Mouse (Mus musculus): ENCODE measurements around the gene Acly.

The Acly gene

DNA sequence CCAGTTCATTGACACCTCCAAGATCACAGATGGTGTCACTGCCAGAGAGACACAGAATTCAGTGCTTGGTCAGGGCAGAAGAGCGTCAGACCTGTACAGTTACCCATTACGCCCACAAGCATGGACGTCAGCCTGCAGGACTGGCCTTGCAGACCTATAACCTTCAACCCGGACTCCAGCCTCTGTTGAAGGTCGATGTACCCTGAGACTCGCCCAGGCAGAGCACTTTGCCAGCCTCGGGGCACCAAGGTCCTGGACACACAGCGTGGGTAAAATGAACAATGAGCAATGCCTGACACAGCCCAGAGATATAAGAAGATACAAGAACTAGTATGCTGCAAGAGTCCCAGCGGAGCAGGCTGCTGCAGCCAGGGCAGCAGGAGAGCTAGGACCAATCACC, 12.7 kb downstream of the Acly start:
- no peak for TF ChIP-seq POU5F1 (IDR thresholded peaks at IDR 0.05; ENCODE audit: borderline replicate concordance, low read length)
- TF ChIP-seq CTCF (conservative IDR thresholded peaks at IDR 0.05; ENCODE audit: low read length) = no peak
- no peak for TF ChIP-seq NANOG (IDR thresholded peaks at IDR 0.05; ENCODE audit: borderline replicate concordance, low read length)
- Histone ChIP-seq H3K27me3 (ENCODE audit: insufficient read depth, low read length) (no peaks in the 10 kb centered on the region), H3K4me3 (replicated peaks; ENCODE audit: low read length) (no peak overlapping the region), H3K36me3 (ENCODE audit: insufficient read depth, low read length) (peaks cover 100% of the 10 kb centered on the region), H3K4me1 (replicated peaks; ENCODE audit: low read depth, low read length) (peaks cover 48% of the 10 kb centered on the region), H3K9me3 (ENCODE audit: low read length) (no peaks in the 10 kb centered on the region)

DNA sequence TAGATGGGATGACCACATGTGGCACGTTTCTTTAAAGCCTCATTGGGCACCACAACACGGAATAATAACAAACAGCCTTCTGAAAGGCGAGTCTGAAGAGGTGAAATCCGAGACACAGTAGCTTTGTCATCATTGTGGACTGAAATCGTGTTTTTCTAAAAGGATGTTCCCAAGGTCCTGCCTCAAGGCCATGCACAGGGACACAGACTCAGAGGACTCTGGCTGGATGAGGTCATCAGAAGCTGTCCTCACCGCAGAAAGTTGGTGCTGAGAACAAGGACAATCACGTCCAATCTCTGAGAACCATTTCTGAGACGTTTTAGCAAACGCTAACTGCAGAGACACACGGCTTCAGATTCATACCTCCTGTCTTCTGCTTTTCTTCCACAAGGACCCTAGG, 14.1 kb downstream of the Acly start:
- TF ChIP-seq NANOG (IDR thresholded peaks at IDR 0.05; ENCODE audit: borderline replicate concordance, low read length) (no peak), CTCF (conservative IDR thresholded peaks at IDR 0.05; ENCODE audit: low read length) (no peak), POU5F1 (IDR thresholded peaks at IDR 0.05; ENCODE audit: borderline replicate concordance, low read length) (no peak)
- H3K4me1 ChIP-seq (replicated peaks; ENCODE audit: low read depth, low read length) = peaks cover 35% of the 10 kb centered on the region
- H3K4me3 ChIP-seq (replicated peaks; ENCODE audit: low read length) = no peak overlapping the region
- H3K36me3 ChIP-seq (ENCODE audit: insufficient read depth, low read length) = peaks cover 100% of the 10 kb centered on the region
- H3K9me3 ChIP-seq (ENCODE audit: low read length) = no peaks in the 10 kb centered on the region
- no peaks in the 10 kb centered on the region for H3K27me3 ChIP-seq (ENCODE audit: insufficient read depth, low read length)

- H3K4me1 ChIP-seq (replicated peaks; ENCODE audit: low read depth, low read length) = peaks cover 26% of the 10 kb centered on the region
- H3K9me3 ChIP-seq (ENCODE audit: low read length) = no peaks in the 10 kb centered on the region
- TF ChIP-seq NANOG (IDR thresholded peaks at IDR 0.05; ENCODE audit: borderline replicate concordance, low read length) = no peak
- peak; percentile 58 for TF ChIP-seq CTCF (conservative IDR thresholded peaks at IDR 0.05; ENCODE audit: low read length)
- peaks cover 100% of the 10 kb centered on the region for H3K36me3 ChIP-seq (ENCODE audit: insufficient read depth, low read length)
- no peaks in the 10 kb centered on the region for H3K27me3 ChIP-seq (ENCODE audit: insufficient read depth, low read length)
- no peak overlapping the region for H3K4me3 ChIP-seq (replicated peaks; ENCODE audit: low read length)
Measured at GRCm38 (mm10) chr11:100512384-100512783, 15.4 kb downstream of the Acly start.

DNA sequence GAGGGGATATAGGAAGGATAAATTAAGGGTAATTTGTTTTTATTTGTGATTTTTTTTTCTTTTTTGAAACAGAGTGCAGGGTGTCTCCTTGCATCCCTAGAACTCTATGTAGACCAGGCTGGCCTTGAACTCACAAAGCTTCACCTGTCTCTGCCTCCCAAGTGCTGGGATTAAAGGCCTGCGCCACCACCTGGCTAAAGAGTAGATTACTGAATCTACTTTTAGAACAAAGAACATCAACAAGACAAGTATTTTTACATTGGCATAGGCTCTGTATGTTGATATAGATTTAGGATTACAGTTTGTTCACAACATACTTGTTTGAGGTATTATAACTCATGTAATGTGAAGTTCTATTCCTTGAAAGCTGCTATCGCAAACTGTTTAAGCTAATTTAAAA, 17.2 kb downstream of the Acly start:
- Histone ChIP-seq H3K4me3 (replicated peaks; ENCODE audit: low read length) (no peak overlapping the region), H3K4me1 (replicated peaks; ENCODE audit: low read depth, low read length) (peaks cover 22% of the 10 kb centered on the region)
- TF ChIP-seq NANOG (IDR thresholded peaks at IDR 0.05; ENCODE audit: borderline replicate concordance, low read length) (no peak), CTCF (conservative IDR thresholded peaks at IDR 0.05; ENCODE audit: low read length) (peak; percentile 21; the same call in 1 of the 2 replicates), POU5F1 (IDR thresholded peaks at IDR 0.05; ENCODE audit: borderline replicate concordance, low read length) (no peak)

DNA sequence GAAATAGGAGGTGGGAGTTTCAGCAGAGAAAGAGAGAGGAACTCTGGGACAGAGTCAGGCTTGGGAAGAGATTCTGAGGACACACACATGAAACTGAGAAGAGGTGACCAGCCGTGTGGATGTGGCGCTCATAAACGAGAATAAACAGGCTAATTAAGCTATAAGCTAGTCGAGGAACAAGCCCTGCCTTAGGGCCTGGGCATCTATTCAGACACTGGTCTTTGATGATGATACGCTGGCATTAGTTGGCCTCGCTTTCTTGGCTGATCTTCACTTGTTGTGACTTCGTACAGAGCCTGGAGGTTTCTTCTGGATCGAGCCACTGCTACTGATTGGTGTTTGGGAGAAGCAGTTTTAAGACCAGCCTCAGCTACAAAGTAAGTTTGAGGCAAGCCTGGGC, 21.8 kb downstream of the Acly start:
- H3K27me3 ChIP-seq (ENCODE audit: insufficient read depth, low read length) = no peaks in the 10 kb centered on the region
- no peaks in the 10 kb centered on the region for H3K9me3 ChIP-seq (ENCODE audit: low read length)
- H3K4me3 ChIP-seq (replicated peaks; ENCODE audit: low read length) = no peak overlapping the region
- H3K4me1 ChIP-seq (replicated peaks; ENCODE audit: low read depth, low read length) = peaks cover 57% of the 10 kb centered on the region
- TF ChIP-seq NANOG (IDR thresholded peaks at IDR 0.05; ENCODE audit: borderline replicate concordance, low read length) (no peak), CTCF (conservative IDR thresholded peaks at IDR 0.05; ENCODE audit: low read length) (no peak), POU5F1 (IDR thresholded peaks at IDR 0.05; ENCODE audit: borderline replicate concordance, low read length) (no peak)
- H3K36me3 ChIP-seq (ENCODE audit: insufficient read depth, low read length) = peaks cover 100% of the 10 kb centered on the region

More for the DNA sequence above, 17.2 kb downstream of the Acly start:
- H3K27me3 ChIP-seq (ENCODE audit: insufficient read depth, low read length) = no peaks in the 10 kb centered on the region
- peaks cover 100% of the 10 kb centered on the region for H3K36me3 ChIP-seq (ENCODE audit: insufficient read depth, low read length)
- no peaks in the 10 kb centered on the region for H3K9me3 ChIP-seq (ENCODE audit: low read length)

DNA sequence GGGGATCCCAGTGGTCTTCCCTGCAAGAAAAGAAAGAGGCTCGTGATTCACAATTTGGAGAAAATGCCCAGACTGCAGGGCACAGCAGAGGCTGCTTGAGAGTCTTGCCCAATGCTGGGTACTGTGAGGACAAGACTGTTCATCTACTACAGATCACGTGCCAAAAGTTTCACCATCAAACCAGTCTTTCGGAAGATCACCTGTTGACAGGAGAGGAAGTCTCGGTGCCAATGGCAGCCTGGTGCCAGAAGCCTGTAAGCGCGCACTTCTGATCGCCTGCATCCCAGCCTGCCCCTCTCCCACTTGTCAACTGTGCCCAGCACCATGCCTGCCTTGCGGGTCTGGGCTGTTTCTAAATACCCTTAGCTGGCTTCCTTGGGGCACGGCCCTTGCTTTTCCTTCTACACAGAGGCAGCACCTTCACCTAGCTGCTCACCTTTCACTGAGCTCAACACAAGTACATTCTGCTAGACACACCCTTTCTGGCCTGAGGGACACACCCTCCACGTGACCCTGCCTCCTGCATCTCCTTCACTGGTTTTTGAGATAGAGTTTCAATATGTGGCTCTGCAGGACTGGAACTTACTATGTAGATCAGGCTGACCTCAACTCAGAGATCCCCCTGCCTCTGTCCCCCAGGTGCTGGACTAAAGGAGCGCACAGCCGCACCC, 22.7 kb downstream of the Acly start:
- no peaks in the 10 kb centered on the region for H3K9me3 ChIP-seq (ENCODE audit: low read length)
- TF ChIP-seq NANOG (IDR thresholded peaks at IDR 0.05; ENCODE audit: borderline replicate concordance, low read length) = no peak
- TF ChIP-seq CTCF (conservative IDR thresholded peaks at IDR 0.05; ENCODE audit: low read length) = no peak
- TF ChIP-seq POU5F1 (IDR thresholded peaks at IDR 0.05; ENCODE audit: borderline replicate concordance, low read length) = no peak
- H3K4me1 ChIP-seq (replicated peaks; ENCODE audit: low read depth, low read length) = peaks cover 66% of the 10 kb centered on the region
- H3K36me3 ChIP-seq (ENCODE audit: insufficient read depth, low read length) = peaks cover 100% of the 10 kb centered on the region
- H3K4me3 ChIP-seq (replicated peaks; ENCODE audit: low read length) = no peak overlapping the region
- no peaks in the 10 kb centered on the region for H3K27me3 ChIP-seq (ENCODE audit: insufficient read depth, low read length)

DNA sequence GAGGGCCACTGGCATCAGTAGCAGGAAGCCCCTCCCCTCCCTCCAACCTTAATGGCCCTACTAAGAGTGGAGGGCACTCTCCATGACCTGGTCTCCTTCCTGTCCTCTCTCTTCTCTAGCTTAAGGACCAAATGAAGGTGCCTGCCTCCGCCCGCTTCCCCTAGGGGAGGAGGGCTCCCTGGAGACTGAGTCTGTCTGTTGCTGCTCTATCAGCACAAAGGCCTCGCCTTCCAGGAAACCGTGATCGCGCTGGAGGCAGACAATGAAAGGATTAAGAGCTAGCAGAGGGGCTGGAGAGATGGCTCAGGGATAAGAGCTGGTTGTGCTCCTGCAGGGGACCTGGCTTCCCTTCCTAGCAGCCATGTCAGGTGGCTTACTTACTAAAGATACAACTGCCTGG, 26.5 kb downstream of the Acly start:
- no peak for TF ChIP-seq NANOG (IDR thresholded peaks at IDR 0.05; ENCODE audit: borderline replicate concordance, low read length)
- TF ChIP-seq CTCF (conservative IDR thresholded peaks at IDR 0.05; ENCODE audit: low read length) = no peak
- TF ChIP-seq POU5F1 (IDR thresholded peaks at IDR 0.05; ENCODE audit: borderline replicate concordance, low read length) = no peak
- Histone ChIP-seq H3K9me3 (ENCODE audit: low read length) (peaks cover 2% of the 10 kb centered on the region; the same call in 1 of the 2 replicates), H3K4me1 (replicated peaks; ENCODE audit: low read depth, low read length) (peaks cover 74% of the 10 kb centered on the region), H3K36me3 (ENCODE audit: insufficient read depth, low read length) (peaks cover 100% of the 10 kb centered on the region), H3K4me3 (replicated peaks; ENCODE audit: low read length) (no peak overlapping the region), H3K27me3 (ENCODE audit: insufficient read depth, low read length) (no peaks in the 10 kb centered on the region)

GRCm38 (mm10) chr11:100500651-100501050, 27.1 kb downstream of the Acly start:
- Histone ChIP-seq H3K4me1 (replicated peaks; ENCODE audit: low read depth, low read length) (peaks cover 70% of the 10 kb centered on the region), H3K27me3 (ENCODE audit: insufficient read depth, low read length) (no peaks in the 10 kb centered on the region), H3K9me3 (ENCODE audit: low read length) (peaks cover 9% of the 10 kb centered on the region; the same call in 1 of the 2 replicates), H3K4me3 (replicated peaks; ENCODE audit: low read length) (no peak overlapping the region), H3K36me3 (ENCODE audit: insufficient read depth, low read length) (peaks cover 100% of the 10 kb centered on the region)
- TF ChIP-seq CTCF (conservative IDR thresholded peaks at IDR 0.05; ENCODE audit: low read length) (no peak), POU5F1 (IDR thresholded peaks at IDR 0.05; ENCODE audit: borderline replicate concordance, low read length) (no peak), NANOG (IDR thresholded peaks at IDR 0.05; ENCODE audit: borderline replicate concordance, low read length) (no peak)

DNA sequence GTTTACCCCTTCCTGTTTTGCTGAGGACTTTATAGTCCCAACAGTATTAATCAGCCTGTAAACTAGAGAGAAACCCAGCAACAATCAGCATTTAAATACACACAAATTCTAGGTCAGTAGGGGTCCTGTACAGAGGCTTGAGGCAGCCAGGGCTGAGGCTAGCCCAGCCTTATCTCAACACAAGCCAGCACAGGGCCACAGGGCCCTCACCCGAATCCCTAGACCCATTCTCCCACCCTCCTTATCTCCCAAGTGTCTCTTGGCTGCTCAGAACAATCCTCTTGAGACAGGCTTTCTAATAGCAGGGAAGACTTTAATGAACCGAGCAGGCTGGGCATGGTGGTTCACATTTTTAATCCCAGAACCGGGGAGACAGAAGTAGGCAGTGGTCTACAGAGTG, 27.6 kb downstream of the Acly start:
- TF ChIP-seq POU5F1 (IDR thresholded peaks at IDR 0.05; ENCODE audit: borderline replicate concordance, low read length) (no peak), NANOG (IDR thresholded peaks at IDR 0.05; ENCODE audit: borderline replicate concordance, low read length) (no peak), CTCF (conservative IDR thresholded peaks at IDR 0.05; ENCODE audit: low read length) (no peak)
- H3K4me3 ChIP-seq (replicated peaks; ENCODE audit: low read length) = no peak overlapping the region
- H3K4me1 ChIP-seq (replicated peaks; ENCODE audit: low read depth, low read length) = peaks cover 66% of the 10 kb centered on the region
- peaks cover 100% of the 10 kb centered on the region for H3K36me3 ChIP-seq (ENCODE audit: insufficient read depth, low read length)
- peaks cover 10% of the 10 kb centered on the region; the same call in 1 of the 2 replicates for H3K9me3 ChIP-seq (ENCODE audit: low read length)
- no peaks in the 10 kb centered on the region for H3K27me3 ChIP-seq (ENCODE audit: insufficient read depth, low read length)
